Mouse (Mus musculus) thymus, postnatal 0 days (tissue): Measurements from ENCODE around the gene Armc12. TPM values are rescaled to one million over a fixed set of nuclear protein-coding genes. Genes with fewer than 3 reads are reported as not detected.

Experiments used
- DNase-seq: peaks from one replicate; pipeline ENCODE4 v3.0.0-alpha.2; 2015; ENCODE audit warnings: low spot score
- microRNA-seq: library from miRNA; unstranded; fragments of <30 nt; microRNA quantifications from one replicate; pipeline ENCODE4, GENCODE M21; 2016; ENCODE audit warnings: borderline number of aligned reads
- polyA plus RNA-seq: library from polyadenylated mRNA; unstranded; fragments of >200 nt; fragmentation: Nextera tagmentation; extraction: Ambion mirVana; gene quantifications from 2 replicates; pipeline ENCODE4 v1.2.1, GENCODE M21; 2015

Gene Armc12
- polyA plus RNA-seq, 1 experiment from 2014 or later = not detected

DNA sequence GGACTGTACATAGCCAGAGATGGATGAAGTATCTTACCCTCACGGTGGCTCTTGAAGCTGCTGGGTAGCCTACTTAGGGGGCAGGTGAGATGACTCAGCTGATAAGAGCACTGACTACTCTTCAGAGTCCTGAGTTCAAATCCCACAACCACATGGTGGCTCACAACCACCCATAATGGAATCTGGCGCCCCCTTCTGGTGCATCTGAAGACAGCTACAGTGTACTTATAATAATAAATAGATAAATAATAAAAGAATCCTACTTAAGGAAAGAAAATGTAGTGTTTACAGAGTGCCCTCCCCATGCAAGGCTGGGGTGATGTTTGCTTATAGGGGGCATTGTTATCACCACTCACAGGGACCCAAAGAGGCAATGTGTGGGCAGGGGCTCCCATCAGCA, 50.5 kb downstream of the Armc12 start:
- no peak for DNase-seq

DNA sequence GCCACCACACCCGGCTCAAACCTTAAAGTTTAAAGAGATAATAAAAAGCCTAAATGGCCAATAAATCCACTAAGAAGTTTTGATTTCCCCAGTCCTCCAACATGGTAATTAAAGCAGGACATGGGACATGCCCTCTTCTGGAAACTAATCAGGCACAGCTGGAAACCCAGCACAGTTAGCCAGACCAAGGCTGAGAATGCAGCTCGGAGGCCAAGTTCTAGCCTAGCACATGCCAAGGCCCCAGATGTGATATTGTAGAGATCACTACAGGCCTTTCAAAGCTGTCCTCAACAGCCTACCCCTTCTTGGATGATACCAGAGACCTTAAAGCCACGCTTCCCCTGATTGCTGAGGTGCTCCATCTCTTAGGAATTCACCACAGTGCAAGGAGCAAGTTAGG, 55.9 kb downstream of the Armc12 start:
- no peak for DNase-seq

DNA sequence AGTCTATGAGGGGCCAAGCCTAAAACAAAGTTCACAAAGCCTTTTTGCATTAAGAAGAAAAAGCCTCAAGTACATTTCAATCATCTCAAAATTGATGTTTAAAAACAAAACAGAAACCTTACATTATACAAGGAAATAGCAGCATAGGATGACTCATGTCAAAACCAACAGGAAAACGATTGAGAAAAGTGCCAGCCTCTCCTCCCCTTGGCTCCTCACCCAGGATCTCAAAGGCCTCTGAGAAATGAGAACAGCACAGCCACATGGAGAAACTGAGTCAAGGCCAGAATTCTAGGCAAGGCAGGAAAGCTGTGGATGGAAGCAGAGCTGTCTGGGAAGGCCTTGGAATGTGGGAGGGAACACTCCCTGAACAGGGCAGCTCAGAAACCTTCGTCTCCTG, 58.0 kb downstream of the Armc12 start:
- DNase-seq = no peak

Small RNAs within 50 kb of the gene (microRNA-seq; reads per million reads assigned to microRNA genes)
- gene Gm25195 = not detected
- gene Mir6969 = not detected

Other genes starting within 250 kb of the Armc12 start
- 20.7 and 27.6 TPM in 2 replicates for gene Fance, start 217.3 kb upstream of the Armc12 start, polyA plus RNA-seq
- gene Rpl10a, start 202.3 kb upstream of the Armc12 start, polyA plus RNA-seq = 790 and 815 TPM in 2 replicates
- 2.1 and 2.2 TPM in 2 replicates for gene Tead3, start 180.0 kb upstream of the Armc12 start, polyA plus RNA-seq
- gene Tulp1, start 165.6 kb upstream of the Armc12 start, polyA plus RNA-seq = 0.54 and 0.56 TPM in 2 replicates
- gene Fkbp5, start 13.3 kb upstream of the Armc12 start, polyA plus RNA-seq = 121 and 124 TPM in 2 replicates
- gene Clpsl2, start 18.6 kb downstream of the Armc12 start, polyA plus RNA-seq = not detected in 2 replicates
- 1.4 and 1.9 TPM in 2 replicates for gene Clps, start 30.0 kb downstream of the Armc12 start, polyA plus RNA-seq
- gene Lhfpl5, start 44.8 kb downstream of the Armc12 start, polyA plus RNA-seq = 0.27 TPM in 1 of 2 replicates, not detected in the other
- 99.1 and 103 TPM in 2 replicates for gene Srpk1, start 91.9 kb downstream of the Armc12 start, polyA plus RNA-seq
- gene Slc26a8, start 159.4 kb downstream of the Armc12 start, polyA plus RNA-seq = 0.42 and 0.79 TPM in 2 replicates
- 42.2 and 45.7 TPM in 2 replicates for gene Mapk14, start 160.5 kb downstream of the Armc12 start, polyA plus RNA-seq
- 0.87 and 2.1 TPM in 2 replicates for gene AC170998.1, start 195.3 kb downstream of the Armc12 start, polyA plus RNA-seq
- 6.7 and 6.9 TPM in 2 replicates for gene Mapk13, start 238.5 kb downstream of the Armc12 start, polyA plus RNA-seq